20 mouse cellular contexts compared by ENCODE assay signal in the genomic region with DNA sequence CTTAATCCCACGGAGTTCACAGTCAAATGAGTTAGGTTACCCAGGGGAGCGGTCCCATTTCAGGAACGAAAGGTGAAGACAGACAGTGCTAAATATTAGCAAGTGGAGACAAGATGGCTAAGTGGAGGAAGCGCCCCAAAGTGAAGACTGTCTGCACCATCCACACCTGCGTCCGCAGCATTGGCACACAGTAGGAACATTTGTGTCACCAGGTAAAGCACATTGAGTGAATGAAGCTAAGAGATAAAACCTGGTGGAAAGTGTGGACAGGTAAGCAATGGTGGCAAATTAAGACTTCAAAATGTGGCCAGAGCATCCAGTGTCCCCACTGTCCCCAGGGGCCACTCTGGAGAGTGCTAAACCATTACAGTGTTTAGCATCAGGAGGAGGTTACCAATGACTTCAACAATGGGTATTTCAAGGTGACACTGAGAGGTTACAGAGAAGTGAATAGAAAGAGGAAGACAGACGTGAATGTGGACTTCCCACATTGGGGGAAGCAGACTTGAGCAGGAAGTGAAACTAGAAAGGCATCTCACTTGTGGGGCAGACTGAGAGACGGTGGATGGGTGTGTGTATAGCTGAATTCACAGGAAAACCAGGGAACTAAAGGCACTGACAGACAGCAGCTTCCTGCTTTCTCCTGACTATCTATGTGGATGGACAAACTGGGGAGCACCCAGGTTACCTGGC. TPM values are rescaled to one million over a fixed set of nuclear protein-coding genes. Genes with fewer than 3 reads are reported as not detected.
DNase-seq lines count a peak whose midpoint lies in the region; ATAC-seq and TF ChIP-seq lines count a peak whose summit lies in the region.
"Had no signal": no experiment of that assay in that cellular context is flagged by ENCODE, and none has a peak within 500 bp of the region (broad histone marks: within the 10 kb centered on the region; RNA-seq: fewer than 3 reads in every experiment).

No protein-coding gene starts in this region.

- TF ChIP-seq RAD21 in CH12.LX (IDR thresholded peaks at IDR 0.05; ENCODE audit: low read depth, low read length): no peak

- peak overlapping the region in 1 of 3 experiments; percentile 29 for H3K4me3 ChIP-seq in CH12.LX (replicated peaks in 1 of 3; ENCODE audit: low read depth in 2 of 3, low read length in 2 of 3, poor library complexity in 1 of 3)
- H3K4me3 ChIP-seq: embryonic facial prominence, embryonic 12.5 days; heart, embryonic 13.5 days; hindbrain, embryonic 12.5 days; limb, embryonic 12.5 days; stomach, embryonic 15.5 days had no signal

- H3K9me3 ChIP-seq in CH12.LX (replicated peaks; ENCODE audit: low read length): no peaks in the 10 kb centered on the region
- H3K9me3 ChIP-seq: embryonic facial prominence, embryonic 12.5 days; heart, embryonic 13.5 days; hindbrain, embryonic 12.5 days; limb, embryonic 12.5 days; stomach, embryonic 15.5 days had no signal

- H3K27me3 ChIP-seq in CH12.LX (replicated peaks): no peaks in the 10 kb centered on the region
- H3K27me3 ChIP-seq: embryonic facial prominence, embryonic 12.5 days; heart, embryonic 13.5 days; hindbrain, embryonic 12.5 days; limb, embryonic 12.5 days; Patski; stomach, embryonic 15.5 days had no signal

- H3K9ac ChIP-seq in CH12.LX (ENCODE audit: insufficient read depth, low read depth): no peak overlapping the region
- H3K9ac ChIP-seq: embryonic facial prominence, embryonic 12.5 days; heart, embryonic 13.5 days; hindbrain, embryonic 12.5 days; limb, embryonic 12.5 days; stomach, embryonic 15.5 days had no signal

- TF ChIP-seq POLR2A in CH12.LX (IDR thresholded peaks at IDR 0.05; ENCODE audit: low read depth, low read length): no peak

- peak; percentile 99 for ATAC-seq in granulocyte monocyte progenitor cell, adult 5-6 weeks (replicated peaks; ENCODE audit: poor library complexity, severe bottlenecking)
- ATAC-seq: Patski had no signal

- in situ Hi-C loops in CH12.LX (cut with MboI; ENCODE audit: low pct_ligation_motif_present, low pct_unique_long_range_greater_than_20kb, low sequenced_read_pairs): no loop called here

- peak; percentile 62 for DNase-seq in lung, postnatal 36 days
- DNase-seq in lung, postnatal 14 days: no peak
- DNase-seq in CH12.LX (ENCODE audit: extremely low read depth): peak; percentile 84
- peak; percentile 37 for DNase-seq in naive thymus-derived CD4-positive, alpha-beta T cell, adult 2 months (ENCODE audit: low read depth)
- no peak for DNase-seq in layer of hippocampus, adult 11-12 months (ENCODE audit: low spot score)
- no peak for DNase-seq in kidney, adult 11 months
- no peak for DNase-seq in gastrocnemius, adult 18-20 months (ENCODE audit: low spot score)
- DNase-seq: cerebellum, adult 11 months; gastrocnemius, postnatal 25 days; kidney, adult 18-20 months; kidney, postnatal 14 days; thymus, postnatal 4 days had no signal

- TF ChIP-seq EP300 in CH12.LX (IDR thresholded peaks at IDR 0.05; ENCODE audit: low read length): peak; percentile 91

- peaks cover 10 to 22% of the 10 kb centered on the region in 2 experiments for H3K4me1 ChIP-seq in CH12.LX (ENCODE audit: control insufficient read depth in 1 of 2, insufficient read depth in 2 of 2)
- H3K4me1 ChIP-seq: embryonic facial prominence, embryonic 12.5 days; heart, embryonic 13.5 days; hindbrain, embryonic 12.5 days; limb, embryonic 12.5 days; stomach, embryonic 15.5 days had no signal

- dilution Hi-C loops in CH12.LX (cut with MboI; ENCODE audit: extremely low pct_ligation_motif_present, extremely low pct_unique_long_range_greater_than_20kb, low sequenced_read_pairs): no loop called here

- no peaks in the 10 kb centered on the region for H3K79me2 ChIP-seq in CH12.LX (replicated peaks; ENCODE audit: control insufficient read depth, extremely low read depth, insufficient read depth, poor library complexity, severe bottlenecking)

- H3K27ac ChIP-seq in CH12.LX (ENCODE audit: insufficient read depth, low read depth): peak overlapping the region; percentile 67
- H3K27ac ChIP-seq: embryonic facial prominence, embryonic 12.5 days; heart, embryonic 13.5 days; hindbrain, embryonic 12.5 days; limb, embryonic 12.5 days; stomach, embryonic 15.5 days had no signal

- no peak for TF ChIP-seq CTCF in CH12.LX (conservative IDR thresholded peaks at IDR 0.05 in 1 of 2, IDR thresholded peaks at IDR 0.05 in 1 of 2; ENCODE audit: low read depth in 2 of 2, low read length in 2 of 2)

- H3K36me3 ChIP-seq in CH12.LX (replicated peaks in 1 of 2; ENCODE audit: control insufficient read depth in 1 of 2, insufficient read depth in 1 of 2, low read length in 1 of 2): peaks cover 6 to 39% of the 10 kb centered on the region in 2 experiments

- H3K4me2 ChIP-seq in CH12.LX (ENCODE audit: insufficient read depth, low read depth, poor library complexity, severe bottlenecking): peak overlapping the region; percentile 61
- H3K4me2 ChIP-seq: embryonic facial prominence, embryonic 12.5 days; heart, embryonic 13.5 days; hindbrain, embryonic 12.5 days; limb, embryonic 12.5 days; midbrain, embryonic 11.5 days; stomach, embryonic 15.5 days had no signal

TF ChIP-seq in CH12.LX, 34 proteins besides CTCF, POLR2A, EP300 and RAD21:
- peak; percentile 40; the same call in 1 of the 2 replicates for TF ChIP-seq MAX (IDR thresholded peaks at IDR 0.05; ENCODE audit: low read length)
- no peak for TF ChIP-seq HCFC1 (IDR thresholded peaks at IDR 0.05; ENCODE audit: low read depth, low read length)
- no peak for TF ChIP-seq CHD1 (IDR thresholded peaks at IDR 0.05; ENCODE audit: low read depth, low read length)
- TF ChIP-seq KAT2A (IDR thresholded peaks at IDR 0.05; ENCODE audit: insufficient replicate concordance, low read length): no peak
- 0 out of 2 replicates have a peak, but pooled peaks have one; percentile 12 for TF ChIP-seq MYC (IDR thresholded peaks at IDR 0.05; ENCODE audit: low read depth, low read length)
- TF ChIP-seq CHD2 (IDR thresholded peaks at IDR 0.05; ENCODE audit: low read length): peak; percentile 62
- TF ChIP-seq PAX5 (IDR thresholded peaks at IDR 0.05; ENCODE audit: low read length): no peak
- no peak for TF ChIP-seq JUND (conservative IDR thresholded peaks at IDR 0.05; ENCODE audit: low read depth, low read length)
- TF ChIP-seq JUN (IDR thresholded peaks at IDR 0.05; ENCODE audit: insufficient read depth, low read depth, low read length): no peak; the same call in 1 of the 2 replicates
- TF ChIP-seq POLR2AphosphoS2 (IDR thresholded peaks at IDR 0.05; ENCODE audit: low read depth, low read length): no peak
- no peak for TF ChIP-seq NRF1 (IDR thresholded peaks at IDR 0.05; ENCODE audit: low read depth, low read length)
- TF ChIP-seq E2F4 (IDR thresholded peaks at IDR 0.05; ENCODE audit: insufficient replicate concordance, low read depth, low read length): no peak
- no peak for TF ChIP-seq ZMIZ1 (IDR thresholded peaks at IDR 0.05; ENCODE audit: low read depth, low read length)
- TF ChIP-seq USF1 (IDR thresholded peaks at IDR 0.05; ENCODE audit: low read depth, low read length): no peak
- no peak for TF ChIP-seq ZC3H11A (IDR thresholded peaks at IDR 0.05; ENCODE audit: low read depth, low read length)
- TF ChIP-seq TBP (conservative IDR thresholded peaks at IDR 0.05; ENCODE audit: low read depth, low read length): no peak
- peak; percentile 76 for TF ChIP-seq ELF1 (IDR thresholded peaks at IDR 0.05; ENCODE audit: low read depth, low read length)
- TF ChIP-seq MEF2A (IDR thresholded peaks at IDR 0.05; ENCODE audit: borderline replicate concordance, low read depth, low read length): peak; percentile 32; the same call in 1 of the 2 replicates
- peak; percentile 69 for TF ChIP-seq ZKSCAN1 (IDR thresholded peaks at IDR 0.05; ENCODE audit: borderline replicate concordance, low read depth, low read length)
- no peak for TF ChIP-seq MXI1 (IDR thresholded peaks at IDR 0.05; ENCODE audit: low read depth, low read length)
- TF ChIP-seq RCOR1 (conservative IDR thresholded peaks at IDR 0.05; ENCODE audit: low read depth, low read length): no peak
- peak; percentile 65 for TF ChIP-seq BHLHE40 (IDR thresholded peaks at IDR 0.05; ENCODE audit: low read depth, low read length)
- no peak for TF ChIP-seq UBTF (IDR thresholded peaks at IDR 0.05; ENCODE audit: low read depth, low read length)
- no peak for TF ChIP-seq GABPA (IDR thresholded peaks at IDR 0.05; ENCODE audit: insufficient replicate concordance, low read depth, low read length)
- TF ChIP-seq ETS1 (conservative IDR thresholded peaks at IDR 0.05; ENCODE audit: low read depth, low read length): 0 out of 2 replicates have a peak, but pooled peaks have one; percentile 34
- no peak for TF ChIP-seq ZNF384 (IDR thresholded peaks at IDR 0.05; ENCODE audit: low read depth, low read length)
- no peak for TF ChIP-seq USF2 (conservative IDR thresholded peaks at IDR 0.05; ENCODE audit: low read depth, low read length)
- TF ChIP-seq TCF12 (IDR thresholded peaks at IDR 0.05; ENCODE audit: low read depth, low read length): peak; percentile 62; the same call in 1 of the 2 replicates
- no peak for TF ChIP-seq MAFK (IDR thresholded peaks at IDR 0.05; ENCODE audit: insufficient replicate concordance, low read length)
- TF ChIP-seq SMC3 (IDR thresholded peaks at IDR 0.05; ENCODE audit: low read depth, low read length): no peak
- peak; percentile 96 for TF ChIP-seq IRF4 (IDR thresholded peaks at IDR 0.05; ENCODE audit: low read depth, low read length)
- TF ChIP-seq SIN3A (IDR thresholded peaks at IDR 0.05; ENCODE audit: low read length): no peak; the same call in 1 of the 2 replicates
- no peak for TF ChIP-seq MAZ (IDR thresholded peaks at IDR 0.05; ENCODE audit: low read depth, low read length)
- no peak for TF ChIP-seq NELFE (IDR thresholded peaks at IDR 0.05; ENCODE audit: low read depth, low read length)

RNA-seq across cellular contexts. Expression of a gene that starts 16.2 kb away (rescaled TPM):
- total RNA-seq in CH12.LX (2012; rRNA removed): not detected in 2 replicates
- total RNA-seq in CH12.LX (2014; rRNA removed): not detected in 2 replicates
- not detected in 2 replicates for polyA plus RNA-seq in CH12.LX (2012; ENCODE audit: insufficient read length, low read depth)
- total RNA-seq in granulocyte monocyte progenitor cell, adult 5-6 weeks (2014; fragmentation: Nextera tagmentation): not detected in 2 replicates
- total RNA-seq in granulocyte monocyte progenitor cell, adult 5-6 weeks (2017): 0.26 and 1.5 TPM in 2 replicates
- total RNA-seq in gastrocnemius, adult 18-20 months (2021): not detected
- total RNA-seq: gastrocnemius, postnatal 25 days had no signal

RNA-seq across cellular contexts. Expression of a gene that starts 37.0 kb away (rescaled TPM):
- total RNA-seq in CH12.LX (2012; rRNA removed) (10.3 and 12.0 TPM in 2 replicates), CH12.LX (2014; rRNA removed) (13.5 and 16.9 TPM in 2 replicates)
- 8.6 and 9.8 TPM in 2 replicates for polyA plus RNA-seq in CH12.LX (2012; ENCODE audit: insufficient read length, low read depth)
- 86.0 and 109 TPM in 2 replicates for total RNA-seq in granulocyte monocyte progenitor cell, adult 5-6 weeks (2014; fragmentation: Nextera tagmentation)
- total RNA-seq in granulocyte monocyte progenitor cell, adult 5-6 weeks (2017): 109 and 119 TPM in 2 replicates
- 1 to 10 TPM; 3.2 to 4.9 TPM for total RNA-seq in gastrocnemius, adult 18-20 months (2021)

Comparison
In these comparisons a context has a peak if more than half of its experiments do, and no peak if none do; other contexts are left out.
1. DNase-seq: peak in lung, postnatal 36 days (single experiment), CH12.LX (single experiment) and naive thymus-derived CD4-positive, alpha-beta T cell, adult 2 months (single experiment); none in lung, postnatal 14 days (single experiment), layer of hippocampus, adult 11-12 months (single experiment), kidney, adult 11 months (single experiment) and gastrocnemius, adult 18-20 months (single experiment).
2. RNA of a gene that starts 37.0 kb away (total RNA-seq): 86.0 to 119 TPM in granulocyte monocyte progenitor cell, adult 5-6 weeks; 10.3 to 16.9 TPM in CH12.LX and 3.2 to 4.9 TPM in gastrocnemius, adult 18-20 months; every median in the first group is over 4 times any median in the second.